Mouse (Mus musculus): ENCODE results near the gene Hbb-bh2.
"Not testable (repeated sequence)": the region's sequence is repeated elsewhere in the genome, so short reads cannot be mapped to it uniquely, and the experiment has no call there.

The Hbb-bh2 gene

GRCm38 (mm10) chr7:103812174-103812573 lies 28.1 kb downstream of the Hbb-bh2 start:
- no peak for DNase-seq (ENCODE audit: low read depth, low spot score)

DNA sequence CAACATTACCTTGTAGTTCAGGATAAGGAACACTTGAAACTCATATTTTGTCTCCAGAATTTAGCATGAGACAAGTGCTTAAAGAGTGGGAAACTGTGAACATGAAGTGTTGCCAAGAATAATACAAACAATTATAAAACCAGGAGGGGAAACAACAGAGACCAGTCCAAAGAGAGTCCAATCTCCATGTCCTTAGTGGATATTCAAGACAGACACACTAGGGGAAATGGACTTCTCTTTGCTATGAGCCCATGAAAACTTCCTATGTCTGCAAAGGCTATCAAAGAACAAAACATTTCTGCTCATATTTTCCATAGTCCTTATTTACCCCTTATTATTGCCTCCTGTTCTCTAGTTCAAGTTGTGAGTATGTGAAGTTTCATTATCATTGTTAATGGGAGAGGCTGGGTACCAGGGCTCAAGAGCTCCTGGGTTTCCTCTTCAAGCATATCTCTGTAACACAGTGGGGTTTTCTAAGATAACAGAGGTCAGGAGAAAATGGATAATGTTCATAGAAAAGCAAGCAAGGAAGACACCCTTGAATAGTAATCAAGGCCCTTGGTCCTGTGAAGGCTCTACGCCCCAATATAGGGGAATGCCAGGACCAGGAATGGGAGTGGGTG lies 29.0 kb downstream of the Hbb-bh2 start:
- DNase-seq (ENCODE audit: low read depth, low spot score) = no peak

DNA sequence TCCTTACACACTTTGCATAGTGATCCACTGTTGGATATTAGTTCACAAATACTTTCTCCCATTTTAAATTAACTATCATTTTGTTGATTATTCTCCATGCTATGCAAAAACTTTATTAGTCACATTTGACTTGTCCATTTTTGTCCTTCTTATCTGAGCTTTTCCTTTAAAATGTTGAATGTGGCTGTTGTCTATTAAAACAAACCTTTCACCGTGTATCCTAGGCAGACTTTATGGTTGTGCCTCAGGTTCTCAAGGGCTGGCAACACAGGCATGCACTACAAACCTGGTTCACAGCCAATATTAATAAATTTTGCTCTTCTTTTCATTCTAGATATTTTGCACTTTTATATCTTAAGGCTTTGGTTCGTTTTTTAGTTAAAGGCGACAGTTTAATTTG lies 29.6 kb downstream of the Hbb-bh2 start:
- DNase-seq (ENCODE audit: low read depth, low spot score) = no peak

DNA sequence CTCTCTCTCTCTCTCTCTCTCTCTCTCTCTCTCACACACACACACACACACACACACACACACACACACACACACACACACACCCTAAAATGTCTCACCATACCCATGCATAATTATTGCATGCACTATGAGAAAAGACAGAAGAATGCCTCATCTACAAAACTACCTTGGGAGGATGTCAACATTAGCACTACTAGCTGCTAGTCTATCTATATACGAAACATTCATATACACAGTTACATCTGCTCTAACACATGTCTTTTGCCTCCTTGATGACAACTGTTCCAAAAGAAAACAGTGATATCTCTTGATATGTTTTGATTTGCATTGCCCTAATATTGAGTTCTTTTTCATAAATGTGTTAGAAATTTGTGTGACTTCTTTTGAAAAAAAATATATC lies 30.0 kb downstream of the Hbb-bh2 start:
- no peak for DNase-seq (ENCODE audit: low read depth, low spot score)

DNA sequence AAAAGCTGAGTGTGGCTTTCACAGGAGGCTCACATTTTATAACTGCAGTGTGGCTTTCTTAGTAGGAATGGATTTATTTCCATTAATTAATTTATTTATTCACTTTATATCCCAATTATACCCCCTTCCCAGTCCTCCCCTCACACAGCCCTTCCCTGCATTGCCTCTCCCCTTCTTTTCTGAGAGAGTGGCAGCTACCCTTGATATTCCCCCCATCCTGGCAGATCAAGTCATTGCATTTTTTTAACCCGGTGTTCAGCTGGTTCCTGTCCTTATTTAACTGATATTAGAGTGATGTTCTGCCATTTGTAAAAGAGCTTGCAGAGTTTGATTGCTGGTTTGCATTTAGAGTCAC lies 30.5 kb downstream of the Hbb-bh2 start:
- no peak for DNase-seq (ENCODE audit: low read depth, low spot score)

DNA sequence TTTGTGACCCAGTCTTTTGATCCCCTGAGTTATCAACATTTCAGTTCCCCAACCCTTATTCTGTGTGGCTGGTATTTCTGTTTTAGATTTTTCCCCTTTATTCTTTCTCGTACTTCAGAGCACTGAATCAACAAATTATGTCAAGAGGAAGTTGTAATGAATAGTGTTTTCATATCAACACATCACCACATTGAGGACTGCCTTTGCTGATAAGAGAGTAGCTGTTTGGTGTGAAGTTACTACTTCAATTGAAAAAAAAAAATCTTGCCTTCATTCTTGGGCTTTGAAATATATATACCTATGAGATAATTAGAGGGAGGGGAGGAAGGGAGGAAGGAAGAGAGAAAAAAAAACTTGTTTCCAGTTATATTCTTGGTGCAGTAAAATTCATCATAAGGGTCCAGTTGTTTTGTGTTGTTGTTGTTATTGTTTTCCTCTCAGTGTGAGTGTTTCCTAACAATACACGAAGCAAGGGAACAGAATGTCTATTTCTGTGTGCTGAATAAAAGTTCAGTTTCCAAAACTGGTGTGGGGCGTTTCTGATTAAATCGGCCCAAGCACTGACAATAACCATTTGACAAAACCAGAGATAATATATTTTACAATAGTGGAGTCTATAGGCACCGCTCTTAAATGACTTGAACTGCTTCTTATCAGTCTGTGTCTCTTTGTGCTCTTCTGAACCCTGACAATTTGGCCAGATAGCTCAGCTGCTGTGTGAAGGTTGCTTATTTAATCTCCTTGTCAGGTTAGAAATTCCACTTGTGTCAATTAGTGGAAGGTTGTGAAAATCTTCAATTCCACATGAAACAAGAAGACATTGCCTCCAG lies 31.1 kb downstream of the Hbb-bh2 start:
- DNase-seq (ENCODE audit: low read depth, low spot score) = no peak

DNA sequence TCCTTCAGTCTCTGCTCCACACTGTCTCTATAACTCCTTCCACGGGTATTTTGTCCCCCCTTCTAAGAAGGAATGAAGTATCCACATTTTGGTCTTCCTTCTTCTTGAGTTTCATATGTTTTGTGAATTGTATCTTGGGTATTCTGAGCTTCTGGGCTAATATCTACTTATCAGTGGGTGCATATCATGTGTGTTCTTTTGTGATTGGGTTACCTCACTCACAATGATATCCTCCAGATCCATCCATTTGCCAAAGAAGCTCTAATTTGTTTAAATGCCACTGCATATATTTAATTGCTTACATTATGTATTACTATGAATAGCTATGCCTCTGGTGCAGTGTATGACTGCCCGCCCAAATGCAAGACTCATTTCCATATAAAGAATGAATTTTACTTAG lies 32.2 kb downstream of the Hbb-bh2 start:
- DNase-seq (ENCODE audit: low read depth, low spot score) = not testable (repeated sequence)

- DNase-seq (ENCODE audit: low read depth, low spot score) = no peak
Observed at GRCm38 (mm10) chr7:103806856-103807255, 33.5 kb downstream of the Hbb-bh2 start.

DNA sequence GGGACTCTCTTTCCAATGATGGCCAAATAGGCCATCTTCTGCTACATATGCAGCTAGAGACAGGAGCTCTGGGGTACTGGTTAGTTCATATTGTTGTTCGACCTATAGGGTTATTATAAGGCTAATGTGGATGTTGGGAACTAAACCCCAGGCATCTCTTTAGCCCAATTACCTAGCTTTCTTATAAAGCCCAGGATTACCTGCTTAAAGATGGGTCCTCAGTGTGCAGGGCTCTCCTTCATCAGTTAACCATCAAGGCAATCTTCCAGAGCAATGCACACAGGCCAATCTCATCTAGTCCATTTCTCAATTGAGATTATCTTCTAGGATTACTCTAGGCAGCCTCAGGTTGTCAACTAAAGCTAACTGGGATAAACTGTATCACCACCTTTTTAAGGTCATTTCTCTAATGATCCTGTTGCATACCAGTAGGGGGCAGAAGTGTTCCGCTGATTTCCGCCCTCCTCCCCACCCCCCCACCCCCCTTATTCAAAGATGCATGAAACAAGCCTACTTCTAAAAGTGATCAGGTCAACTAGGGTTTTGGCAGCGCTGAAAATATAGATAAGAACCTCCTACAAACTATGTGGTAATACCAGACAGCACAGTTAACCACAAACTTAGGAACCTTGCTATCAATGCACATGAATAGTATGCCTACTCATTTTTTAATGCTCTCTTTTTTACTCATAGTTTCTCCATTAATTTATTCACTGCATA lies 47.5 kb downstream of the Hbb-bh2 start:
- DNase-seq (ENCODE audit: low read depth, low spot score) = no peak

GRCm38 (mm10) chr7:103791721-103792120 lies 48.6 kb downstream of the Hbb-bh2 start, which contains the start of gene Olfr67:
Olfr67 (minus strand) TSS chr7:103791821.
- no peak for DNase-seq (ENCODE audit: low read depth, low spot score)

Measured in telencephalon, adult 2 months (tissue).